Mouse (Mus musculus): ENCODE data around the gene Mafb.
A peak's percentile ranks its signal among the peaks of the same experiment; 100 is the strongest.

Mafb gene

GRCm38 (mm10) chr2:160327716-160328115 lies 39.1 kb downstream of the Mafb start:
- no peak for DNase-seq (ENCODE audit: low read depth, low spot score)

- DNase-seq (ENCODE audit: low read depth, low spot score): no peak
These were observed 39.7 kb downstream of the Mafb start for GRCm38 (mm10) chr2:160327167-160327566.

- DNase-seq (ENCODE audit: low read depth, low spot score): no peak
These were observed 41.7 kb downstream of the Mafb start for GRCm38 (mm10) chr2:160325105-160325644.

- peak; percentile 41 for DNase-seq (ENCODE audit: low read depth, low spot score)
These were observed 45.0 kb downstream of the Mafb start for GRCm38 (mm10) chr2:160321829-160322228.

GRCm38 (mm10) chr2:160318255-160318654 lies 48.6 kb downstream of the Mafb start:
- DNase-seq (ENCODE audit: low read depth, low spot score): no peak
